In genomic region chr1:51089803-51090202, GRCm38 (mm10) we compare ENCODE assay signal across 15 mouse cellular contexts.
"Had no signal": no experiment of that assay in that cellular context is flagged by ENCODE, and none has a peak within 500 bp of the region (broad histone marks: within the 10 kb centered on the region; RNA-seq: fewer than 3 reads in every experiment).

No protein-coding gene starts in this region.

- DNase-seq: retina, postnatal 1 day; right cerebral cortex, adult 18-20 months; right cerebral cortex, postnatal 14 days; right cerebral cortex, postnatal 25 days; right cerebral cortex, postnatal 4 days; spleen, adult 18-20 months; thymus, adult 18-20 months; thymus, adult 2 months; thymus, postnatal 14 days; thymus, postnatal 25 days; thymus, postnatal 36 days; thymus, postnatal 4 days had no signal

- H3K36me3 ChIP-seq: stomach, embryonic 15.5 days had no signal

- H3K27ac ChIP-seq: neural tube, embryonic 13.5 days; stomach, embryonic 15.5 days; stomach, postnatal 0 days had no signal

- H3K4me1 ChIP-seq: stomach, embryonic 15.5 days had no signal

- H3K9me3 ChIP-seq: neural tube, embryonic 13.5 days; stomach, embryonic 15.5 days had no signal

- H3K9ac ChIP-seq: neural tube, embryonic 13.5 days; stomach, embryonic 15.5 days had no signal

- H3K4me3 ChIP-seq: neural tube, embryonic 13.5 days; stomach, embryonic 15.5 days had no signal

- H3K27me3 ChIP-seq: neural tube, embryonic 13.5 days; stomach, embryonic 15.5 days had no signal

- H3K4me2 ChIP-seq: neural tube, embryonic 13.5 days; stomach, embryonic 15.5 days had no signal
